Mouse (Mus musculus) hindbrain, embryonic 14.5 days (tissue): ENCODE results near the gene Fcf1. TPM values are rescaled to one million over a fixed set of nuclear protein-coding genes. Genes with fewer than 3 reads are reported as not detected.

ENCODE experiments used
- ATAC-seq: fragments of 200-750 bp; cut with Nextera tagmentation; 2 replicates; pipeline ENCODE4 v1.8.0; 2017; ENCODE audit warnings: moderate number of reproducible peaks, mild to moderate bottlenecking, moderate TSS enrichment, moderate library complexity; ENCODE audit not compliant: low FRiP score
- DNase-seq: peaks from one replicate; pipeline ENCODE4 v3.0.0-alpha.2; 2015; ENCODE audit warnings: low spot score
- H3K27ac ChIP-seq: fragments of 300-500 bp; sonication (generic); 2 replicates; pipeline ENCODE4 v1.5.1; 2014; ENCODE audit warnings: mild to moderate bottlenecking, moderate library complexity
- H3K27me3 ChIP-seq: fragments of 300-500 bp; sonication (generic); 2 replicates; pipeline ENCODE4 v1.6.1; 2014; ENCODE audit warnings: mild to moderate bottlenecking, low read length, mixed read lengths; ENCODE audit not compliant: control insufficient read depth, insufficient read depth
- H3K36me3 ChIP-seq: fragments of 300-500 bp; sonication (generic); replicated peaks from 2 replicates; pipeline ENCODE4 v1.6.1; 2014; ENCODE audit not compliant: control insufficient read depth, insufficient read depth
- H3K4me1 ChIP-seq: fragments of 300-500 bp; sonication (generic); replicated peaks from 2 replicates; pipeline ENCODE4 v1.6.1; 2014; ENCODE audit warnings: antibody characterized with exemption, low read length, mixed read lengths; ENCODE audit not compliant: control insufficient read depth, insufficient read depth
- H3K4me2 ChIP-seq: fragments of 300-500 bp; sonication (generic); replicated peaks from 2 replicates; pipeline ENCODE4 v1.6.1; 2014; ENCODE audit warnings: mild to moderate bottlenecking, moderate library complexity
- H3K4me3 ChIP-seq: fragments of 300-500 bp; sonication (generic); replicated peaks from 2 replicates; pipeline ENCODE4 v1.5.1; 2014; ENCODE audit warnings: mild to moderate bottlenecking, low read length
- H3K9ac ChIP-seq: fragments of 300-500 bp; sonication (generic); 2 replicates; pipeline ENCODE4 v1.6.1; 2014
- H3K9me3 ChIP-seq: fragments of 300-500 bp; sonication (generic); 2 replicates; pipeline ENCODE4 v1.6.1; 2016; ENCODE audit warnings: low read length; ENCODE audit not compliant: control insufficient read depth
- WGBS: fragments of 180-500 bp; shearing (Covaris S2); extraction: QIAGEN DNeasy Blood & Tissue Kit; methylation state at CpG from one replicate; pipeline ENCODE4 v1.1.7; 2014; 5-methylcytosine and 5-hydroxymethylcytosine counted together
- polyA plus RNA-seq: library from polyadenylated mRNA; unstranded; fragments of >200 nt; fragmentation: Nextera tagmentation; extraction: Ambion mirVana; gene quantifications from 2 replicates; pipeline ENCODE4 v1.2.1, GENCODE M21; 2014

Fcf1 gene
- polyA plus RNA-seq, 1 experiment from 2014 or later: 85.9 TPM

GRCm38 (mm10) chr12:84943006-84943952 is 27.4 kb upstream of the Fcf1 start:
- peaks cover 80% of the 10 kb centered on the region for H3K36me3 ChIP-seq
- no peaks in the 10 kb centered on the region for H3K4me1 ChIP-seq
- no peak overlapping the region for H3K4me2 ChIP-seq
- 91% methylated on average over 21 of the region's 21 CpGs for WGBS
- no peak overlapping the region for H3K27ac ChIP-seq
- H3K4me3 ChIP-seq: no peak overlapping the region
- no peak for DNase-seq
- H3K9ac ChIP-seq: no peak overlapping the region
- no peaks in the 10 kb centered on the region for H3K9me3 ChIP-seq
- no peaks in the 10 kb centered on the region for H3K27me3 ChIP-seq
- ATAC-seq: no peak

- no peaks in the 10 kb centered on the region for H3K9me3 ChIP-seq
- ATAC-seq: no peak
- H3K36me3 ChIP-seq: peaks cover 80% of the 10 kb centered on the region
- 92% methylated on average over 4 of the region's 4 CpGs for WGBS
- no peak overlapping the region for H3K9ac ChIP-seq
- no peak for DNase-seq
- H3K4me1 ChIP-seq: no peaks in the 10 kb centered on the region
- H3K4me3 ChIP-seq: no peak overlapping the region
- H3K27ac ChIP-seq: no peak overlapping the region
- H3K4me2 ChIP-seq: no peak overlapping the region
- no peaks in the 10 kb centered on the region for H3K27me3 ChIP-seq
Measured at GRCm38 (mm10) chr12:84944150-84944812, 26.4 kb upstream of the Fcf1 start.

GRCm38 (mm10) chr12:84944813-84945553 is 25.7 kb upstream of the Fcf1 start:
- peaks cover 80% of the 10 kb centered on the region for H3K36me3 ChIP-seq
- no peaks in the 10 kb centered on the region for H3K9me3 ChIP-seq
- no peak overlapping the region for H3K4me3 ChIP-seq
- WGBS: 90% methylated on average over 9 of the region's 9 CpGs
- H3K27me3 ChIP-seq: no peaks in the 10 kb centered on the region
- H3K27ac ChIP-seq: no peak overlapping the region
- H3K4me1 ChIP-seq: no peaks in the 10 kb centered on the region
- H3K4me2 ChIP-seq: no peak overlapping the region
- DNase-seq: no peak
- ATAC-seq: no peak
- no peak overlapping the region for H3K9ac ChIP-seq

GRCm38 (mm10) chr12:84947894-84948583 is 22.7 kb upstream of the Fcf1 start:
- Histone ChIP-seq H3K4me2 (no peak overlapping the region), H3K27me3 (no peaks in the 10 kb centered on the region), H3K4me3 (no peak overlapping the region), H3K4me1 (no peaks in the 10 kb centered on the region), H3K27ac (no peak overlapping the region), H3K9ac (no peak overlapping the region), H3K36me3 (peaks cover 67% of the 10 kb centered on the region), H3K9me3 (no peaks in the 10 kb centered on the region)
- DNase-seq: no peak
- no peak for ATAC-seq
- WGBS: 91% methylated on average over 2 of the region's 2 CpGs

- H3K4me1 ChIP-seq: no peaks in the 10 kb centered on the region
- 96% methylated on average over 6 of the region's 6 CpGs for WGBS
Measured at GRCm38 (mm10) chr12:84948584-84949285, 22.0 kb upstream of the Fcf1 start.

GRCm38 (mm10) chr12:84950763-84951162 is 19.9 kb upstream of the Fcf1 start:
- Histone ChIP-seq H3K27me3 (no peaks in the 10 kb centered on the region), H3K4me3 (no peak overlapping the region), H3K9me3 (no peaks in the 10 kb centered on the region), H3K4me1 (no peaks in the 10 kb centered on the region), H3K27ac (no peak overlapping the region), H3K9ac (no peak overlapping the region), H3K4me2 (no peak overlapping the region), H3K36me3 (peaks cover 51% of the 10 kb centered on the region)
- DNase-seq (no peak), ATAC-seq (no peak)
- WGBS: 92% methylated on average over 6 of the region's 6 CpGs

More at GRCm38 (mm10) chr12:84948584-84949285, 22.0 kb upstream of the Fcf1 start:
- DNase-seq: no peak
- Histone ChIP-seq H3K27ac (no peak overlapping the region), H3K4me2 (no peak overlapping the region), H3K36me3 (peaks cover 61% of the 10 kb centered on the region), H3K9ac (no peak overlapping the region), H3K4me3 (no peak overlapping the region), H3K27me3 (no peaks in the 10 kb centered on the region), H3K9me3 (no peaks in the 10 kb centered on the region)
- no peak for ATAC-seq

GRCm38 (mm10) chr12:84951531-84951930 is 19.2 kb upstream of the Fcf1 start:
- Histone ChIP-seq H3K4me3 (no peak overlapping the region), H3K9me3 (no peaks in the 10 kb centered on the region), H3K4me2 (no peak overlapping the region), H3K9ac (no peak overlapping the region), H3K36me3 (peaks cover 51% of the 10 kb centered on the region), H3K27me3 (no peaks in the 10 kb centered on the region), H3K4me1 (no peaks in the 10 kb centered on the region), H3K27ac (no peak overlapping the region)
- no peak for DNase-seq
- no peak for ATAC-seq
- 39% methylated on average over 8 of the region's 8 CpGs for WGBS

- Histone ChIP-seq H3K27me3 (no peaks in the 10 kb centered on the region), H3K4me3 (no peak overlapping the region), H3K9ac (no peak overlapping the region), H3K9me3 (no peaks in the 10 kb centered on the region), H3K4me1 (no peaks in the 10 kb centered on the region), H3K4me2 (no peak overlapping the region), H3K27ac (no peak overlapping the region), H3K36me3 (peaks cover 44% of the 10 kb centered on the region)
- WGBS: 84% methylated on average over 1 of the region's 1 CpGs
- DNase-seq (no peak), ATAC-seq (no peak)
Measured at GRCm38 (mm10) chr12:84952351-84952750, 18.3 kb upstream of the Fcf1 start.
